Mouse (Mus musculus) natural killer cell, adult 2 months (primary cell): ENCODE data around the gene Rnase4.

Source experiments
- DNase-seq, 2 experiments: peaks; one replicate each; pipeline ENCODE4 v3.0.0; 2022; ENCODE audit warnings: low spot score in 2 of 2

Gene Rnase4

GRCm38 (mm10) chr14:51088166-51088969, 2.5 kb upstream of the Rnase4 start:
- DNase-seq, result peak; percentile 75 to 85

- DNase-seq, result peak; percentile 98
Measured at GRCm38 (mm10) chr14:51088970-51089673, 1.8 kb upstream of the Rnase4 start.

- DNase-seq, result no peak
Measured at GRCm38 (mm10) chr14:51089674-51090076, 1.2 kb upstream of the Rnase4 start.

GRCm38 (mm10) chr14:51090077-51090781, 648 bp upstream of the Rnase4 start:
- peak; percentile 88 to 89 for DNase-seq

- no peak for DNase-seq
Measured at GRCm38 (mm10) chr14:51092073-51092620, 1.3 kb downstream of the Rnase4 start.

GRCm38 (mm10) chr14:51093496-51093895, 2.6 kb downstream of the Rnase4 start:
- no peak for DNase-seq

- DNase-seq, result no peak
Measured at GRCm38 (mm10) chr14:51094096-51094875, 3.4 kb downstream of the Rnase4 start.

- DNase-seq, result no peak
Measured at GRCm38 (mm10) chr14:51094921-51095320, 4.0 kb downstream of the Rnase4 start.

- DNase-seq, result no peak
Measured at GRCm38 (mm10) chr14:51095736-51096524, 5.1 kb downstream of the Rnase4 start.

- peak; percentile 72 to 79 for DNase-seq
Measured at GRCm38 (mm10) chr14:51098300-51098699, 7.4 kb downstream of the Rnase4 start.

- no peak for DNase-seq
Measured at GRCm38 (mm10) chr14:51098921-51099320, 8.0 kb downstream of the Rnase4 start.

GRCm38 (mm10) chr14:51101284-51101683, 10.4 kb downstream of the Rnase4 start:
- no peak for DNase-seq

- DNase-seq, result peak; percentile 24 to 67
Measured at GRCm38 (mm10) chr14:51103217-51103616, 12.3 kb downstream of the Rnase4 start.

GRCm38 (mm10) chr14:51104366-51104765, 13.5 kb downstream of the Rnase4 start:
- DNase-seq, result no peak

GRCm38 (mm10) chr14:51106449-51106967, 15.6 kb downstream of the Rnase4 start:
- no peak for DNase-seq

- no peak for DNase-seq
Measured at GRCm38 (mm10) chr14:51111966-51112365, 21.1 kb downstream of the Rnase4 start.

GRCm38 (mm10) chr14:51113476-51113875, 22.6 kb downstream of the Rnase4 start:
- no peak for DNase-seq

GRCm38 (mm10) chr14:51113916-51114560, 23.2 kb downstream of the Rnase4 start, which contains the start of gene Eddm3b:
Gene Eddm3b (plus strand): TSS chr14:51114426.
- no peak for DNase-seq

GRCm38 (mm10) chr14:51125684-51126083, 34.8 kb downstream of the Rnase4 start:
- no peak for DNase-seq
